Mouse (Mus musculus) midbrain, postnatal 0 days (tissue): ENCODE measurements around the gene Mrap. TPM values are rescaled to one million over a fixed set of nuclear protein-coding genes. Genes with fewer than 3 reads are reported as not detected.

Source experiments
- ATAC-seq: fragments of 200-750 bp; cut with Nextera tagmentation; 2 replicates; pipeline ENCODE4 v1.8.0; 2017; ENCODE audit warnings: moderate number of reproducible peaks, mild to moderate bottlenecking, moderate TSS enrichment, moderate library complexity; ENCODE audit not compliant: low FRiP score
- DNase-seq: peaks from one replicate; pipeline ENCODE4 v3.0.0-alpha.2; 2015; ENCODE audit warnings: low spot score
- H3K27ac ChIP-seq: fragments of 300-500 bp; sonication (generic); 2 replicates; pipeline ENCODE4 v1.5.1; 2014; ENCODE audit warnings: low read depth, mild to moderate bottlenecking, low read length, mixed read lengths
- H3K27me3 ChIP-seq: fragments of 300-500 bp; sonication (generic); 2 replicates; pipeline ENCODE4 v1.6.1; 2014; ENCODE audit warnings: low read length, control low read depth, mixed read lengths; ENCODE audit not compliant: insufficient read depth
- H3K36me3 ChIP-seq: fragments of 300-500 bp; sonication (generic); 2 replicates; pipeline ENCODE4 v1.6.1; 2014; ENCODE audit warnings: low read length, control low read depth, mixed read lengths; ENCODE audit not compliant: insufficient read depth
- H3K4me1 ChIP-seq: fragments of 300-500 bp; sonication (generic); 2 replicates; pipeline ENCODE4 v1.6.1; 2014; ENCODE audit warnings: mild to moderate bottlenecking, control low read depth, antibody characterized with exemption, low read length, mixed read lengths; ENCODE audit not compliant: insufficient read depth
- H3K4me2 ChIP-seq: fragments of 300-500 bp; sonication (generic); 2 replicates; pipeline ENCODE4 v1.6.1; 2014; ENCODE audit warnings: low read depth, mild to moderate bottlenecking, low read length, mixed read lengths; ENCODE audit not compliant: poor library complexity, severe bottlenecking
- H3K4me3 ChIP-seq: fragments of 300-500 bp; sonication (generic); 2 replicates; pipeline ENCODE4 v1.5.1; 2014; ENCODE audit warnings: low read depth, mild to moderate bottlenecking, low read length, moderate library complexity
- H3K9ac ChIP-seq: fragments of 300-500 bp; sonication (generic); replicated peaks from 2 replicates; pipeline ENCODE4 v1.6.1; 2014; ENCODE audit warnings: mild to moderate bottlenecking, low read length, moderate library complexity, mixed read lengths; ENCODE audit not compliant: poor library complexity, severe bottlenecking
- H3K9me3 ChIP-seq: fragments of 300-500 bp; sonication (generic); 2 replicates; pipeline ENCODE4 v1.6.1; 2016; ENCODE audit warnings: low read length, control low read depth
- CTCF ChIP-seq: IDR thresholded peaks from 2 replicates; pipeline ENCODE4 v1.5.1; 2016; ENCODE audit warnings: antibody characterized with exemption, mild to moderate bottlenecking
- WGBS: fragments of 180-500 bp; shearing (Covaris S2); extraction: QIAGEN DNeasy Blood & Tissue Kit; methylation state at CpG from one replicate; pipeline ENCODE4 v1.1.7; 2014; 5-methylcytosine and 5-hydroxymethylcytosine counted together
- polyA plus RNA-seq: library from polyadenylated mRNA; unstranded; fragments of >200 nt; fragmentation: Nextera tagmentation; extraction: Ambion mirVana; gene quantifications from 2 replicates; pipeline ENCODE4 v1.2.1, GENCODE M21; 2015
- total RNA-seq: library from RNA; depleted of rRNA; stranded (reverse); fragments of >200 nt; gene quantifications from 2 replicates; pipeline ENCODE4 v1.2.3, GENCODE M21; 2014

Gene Mrap
- total and polyA plus RNA-seq, 2 experiments from 2014 or later, result 0.41 to 0.77 TPM

GRCm38 (mm10) chr16:90783302-90783701, 45.3 kb downstream of the Mrap start:
- H3K4me2 ChIP-seq, result no peak overlapping the region
- no peak overlapping the region for H3K27ac ChIP-seq
- H3K9me3 ChIP-seq, result no peaks in the 10 kb centered on the region
- H3K9ac ChIP-seq, result no peak overlapping the region
- H3K36me3 ChIP-seq, result peaks cover 90% of the 10 kb centered on the region
- H3K4me3 ChIP-seq, result no peak overlapping the region
- 90% methylated on average over 11 of the region's 11 CpGs for WGBS
- TF ChIP-seq CTCF, result no peak
- H3K4me1 ChIP-seq, result no peaks in the 10 kb centered on the region
- ATAC-seq (no peak), DNase-seq (no peak)
- no peaks in the 10 kb centered on the region for H3K27me3 ChIP-seq

GRCm38 (mm10) chr16:90785257-90785656, 47.2 kb downstream of the Mrap start:
- ATAC-seq (no peak), DNase-seq (no peak)
- no peaks in the 10 kb centered on the region for H3K27me3 ChIP-seq
- no peak overlapping the region for H3K4me2 ChIP-seq
- TF ChIP-seq CTCF, result no peak
- no peak overlapping the region for H3K27ac ChIP-seq
- H3K4me3 ChIP-seq, result no peak overlapping the region
- H3K4me1 ChIP-seq, result no peaks in the 10 kb centered on the region
- no peak overlapping the region for H3K9ac ChIP-seq
- 93% methylated on average over 4 of the region's 4 CpGs for WGBS
- peaks cover 88% of the 10 kb centered on the region for H3K36me3 ChIP-seq
- H3K9me3 ChIP-seq, result no peaks in the 10 kb centered on the region

- Histone ChIP-seq H3K4me2 (no peak overlapping the region), H3K4me1 (no peaks in the 10 kb centered on the region), H3K9ac (no peak overlapping the region), H3K27me3 (no peaks in the 10 kb centered on the region), H3K9me3 (no peaks in the 10 kb centered on the region), H3K4me3 (no peak overlapping the region), H3K27ac (no peak overlapping the region), H3K36me3 (peaks cover 89% of the 10 kb centered on the region)
- ATAC-seq (no peak), DNase-seq (no peak)
- TF ChIP-seq CTCF, result no peak
- WGBS, result 93% methylated on average over 6 of the region's 6 CpGs
These were observed 50.6 kb downstream of the Mrap start for GRCm38 (mm10) chr16:90788580-90788979.

- no peak for TF ChIP-seq CTCF
- no peak overlapping the region for H3K4me3 ChIP-seq
- no peak overlapping the region for H3K4me2 ChIP-seq
- peaks cover 86% of the 10 kb centered on the region for H3K36me3 ChIP-seq
- no peaks in the 10 kb centered on the region for H3K27me3 ChIP-seq
- H3K4me1 ChIP-seq, result no peaks in the 10 kb centered on the region
- H3K9me3 ChIP-seq, result no peaks in the 10 kb centered on the region
- DNase-seq (no peak), ATAC-seq (no peak)
- H3K9ac ChIP-seq, result no peak overlapping the region
- 80% methylated on average over 6 of the region's 6 CpGs for WGBS
- H3K27ac ChIP-seq, result no peak overlapping the region
These were observed 52.9 kb downstream of the Mrap start for GRCm38 (mm10) chr16:90790946-90791345.

GRCm38 (mm10) chr16:90792066-90792465, 54.1 kb downstream of the Mrap start:
- Histone ChIP-seq H3K9me3 (no peaks in the 10 kb centered on the region), H3K27ac (no peak overlapping the region), H3K4me2 (no peak overlapping the region), H3K9ac (no peak overlapping the region), H3K27me3 (no peaks in the 10 kb centered on the region), H3K4me3 (no peak overlapping the region), H3K4me1 (no peaks in the 10 kb centered on the region), H3K36me3 (peaks cover 85% of the 10 kb centered on the region)
- ATAC-seq (no peak), DNase-seq (no peak)
- no peak for TF ChIP-seq CTCF
- WGBS, result 92% methylated on average over 5 of the region's 5 CpGs

GRCm38 (mm10) chr16:90792500-90792899, 54.5 kb downstream of the Mrap start:
- 90% methylated on average over 3 of the region's 3 CpGs for WGBS
- no peaks in the 10 kb centered on the region for H3K27me3 ChIP-seq
- no peaks in the 10 kb centered on the region for H3K4me1 ChIP-seq
- TF ChIP-seq CTCF, result no peak
- no peaks in the 10 kb centered on the region for H3K9me3 ChIP-seq
- no peak for ATAC-seq
- H3K9ac ChIP-seq, result no peak overlapping the region
- no peak overlapping the region for H3K27ac ChIP-seq
- no peak overlapping the region for H3K4me2 ChIP-seq
- no peak for DNase-seq
- H3K4me3 ChIP-seq, result no peak overlapping the region
- H3K36me3 ChIP-seq, result peaks cover 85% of the 10 kb centered on the region
